Mouse (Mus musculus): ENCODE measurements around the gene Hoxc9. TPM values are rescaled to one million over a fixed set of nuclear protein-coding genes. Genes with fewer than 3 reads are reported as not detected.
A peak's percentile ranks its signal among the peaks of the same experiment; 100 is the strongest.

The Hoxc9 gene
- total RNA-seq, 1 experiment, result 0.54 TPM

DNA sequence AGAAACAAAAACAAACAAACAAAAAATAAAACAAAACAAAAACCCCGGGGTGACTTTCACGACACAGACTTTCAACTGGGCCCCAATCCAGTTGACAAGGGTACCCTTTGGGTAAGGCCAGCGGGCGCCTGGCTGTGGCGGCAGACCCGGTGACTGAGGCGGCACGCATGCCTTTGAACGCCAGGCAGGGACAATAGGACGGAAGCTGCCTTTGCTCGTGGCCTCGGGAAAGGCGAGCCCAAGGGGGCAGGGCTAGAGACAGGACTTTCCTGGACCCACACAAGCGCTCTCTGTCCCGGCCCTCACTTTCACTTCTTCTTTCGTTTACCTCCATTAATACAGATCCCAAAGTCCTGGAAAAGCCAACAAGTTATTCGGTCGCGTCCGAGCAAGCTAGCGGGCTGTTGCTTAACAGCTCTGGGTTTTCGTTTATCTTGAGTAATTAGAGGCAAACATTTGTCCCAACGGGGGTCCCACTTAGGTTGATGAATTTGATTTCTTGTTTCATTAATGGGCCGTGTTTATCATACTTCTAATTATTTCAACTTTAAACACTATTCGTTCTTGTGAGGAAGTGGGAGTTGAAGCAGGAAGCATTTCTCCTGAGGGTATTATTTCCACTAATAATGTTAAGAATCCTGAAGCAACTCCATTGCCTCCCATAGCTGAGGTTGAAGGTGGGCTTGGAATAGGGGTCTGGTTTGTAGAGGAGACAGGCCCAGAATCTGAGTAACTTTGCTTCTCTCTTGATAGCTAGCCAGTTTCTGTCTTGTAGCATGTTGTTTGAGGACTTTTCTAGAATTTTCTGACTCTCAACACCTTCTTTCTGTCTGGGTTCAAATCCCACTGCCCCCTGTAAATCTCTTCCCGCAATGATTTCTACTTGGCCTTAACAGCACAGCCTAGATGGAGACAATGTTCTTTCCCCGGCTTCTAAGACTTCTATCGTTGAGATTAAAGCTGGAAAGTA lies 12.3 kb upstream of the Hoxc9 start:
- Histone ChIP-seq H3K4me3 (ENCODE audit: insufficient read depth in 1 of 2, low read depth in 1 of 2, low read length in 2 of 2, poor library complexity in 1 of 2, severe bottlenecking in 1 of 2) (no peak overlapping the region), H3K9me3 (ENCODE audit: control insufficient read depth, insufficient read depth, low read depth, low read length) (no peaks in the 10 kb centered on the region), H3K9ac (ENCODE audit: insufficient read depth, low read depth, low read length, poor library complexity, severe bottlenecking) (no peak overlapping the region), H3K27ac (ENCODE audit: insufficient read depth, low read depth, low read length, poor library complexity, severe bottlenecking) (no peak overlapping the region), H3K4me1 (ENCODE audit: control insufficient read depth in 2 of 2, insufficient read depth in 2 of 2, low read length in 2 of 2, poor library complexity in 1 of 2) (peaks cover 0 to 2% of the 10 kb centered on the region in 2 experiments; a peak in 1 of 4 replicates), H3K36me3 (ENCODE audit: control insufficient read depth, insufficient read depth, low read length, poor library complexity, severe bottlenecking) (no peaks in the 10 kb centered on the region)
- DNase-seq (ENCODE audit: low read depth, low spot score), result no peak
- TF ChIP-seq ZC3H11A (IDR thresholded peaks at IDR 0.05; ENCODE audit: borderline replicate concordance, low read depth, low read length) (no peak), CHD2 (IDR thresholded peaks at IDR 0.05; ENCODE audit: low read depth, low read length) (no peak), HCFC1 (IDR thresholded peaks at IDR 0.05; ENCODE audit: borderline replicate concordance, insufficient read depth, low read length) (no peak)
- in situ Hi-C loops (cut with MboI; ENCODE audit: low sequenced_read_pairs in 2 of 2, unreplicated experiment in 2 of 2), result loop anchor here in 1 of 2 experiments (5.0 kb wide), 1 partner anchor 33 kb away; the partner anchor contains the start of gene Hoxc6

DNA sequence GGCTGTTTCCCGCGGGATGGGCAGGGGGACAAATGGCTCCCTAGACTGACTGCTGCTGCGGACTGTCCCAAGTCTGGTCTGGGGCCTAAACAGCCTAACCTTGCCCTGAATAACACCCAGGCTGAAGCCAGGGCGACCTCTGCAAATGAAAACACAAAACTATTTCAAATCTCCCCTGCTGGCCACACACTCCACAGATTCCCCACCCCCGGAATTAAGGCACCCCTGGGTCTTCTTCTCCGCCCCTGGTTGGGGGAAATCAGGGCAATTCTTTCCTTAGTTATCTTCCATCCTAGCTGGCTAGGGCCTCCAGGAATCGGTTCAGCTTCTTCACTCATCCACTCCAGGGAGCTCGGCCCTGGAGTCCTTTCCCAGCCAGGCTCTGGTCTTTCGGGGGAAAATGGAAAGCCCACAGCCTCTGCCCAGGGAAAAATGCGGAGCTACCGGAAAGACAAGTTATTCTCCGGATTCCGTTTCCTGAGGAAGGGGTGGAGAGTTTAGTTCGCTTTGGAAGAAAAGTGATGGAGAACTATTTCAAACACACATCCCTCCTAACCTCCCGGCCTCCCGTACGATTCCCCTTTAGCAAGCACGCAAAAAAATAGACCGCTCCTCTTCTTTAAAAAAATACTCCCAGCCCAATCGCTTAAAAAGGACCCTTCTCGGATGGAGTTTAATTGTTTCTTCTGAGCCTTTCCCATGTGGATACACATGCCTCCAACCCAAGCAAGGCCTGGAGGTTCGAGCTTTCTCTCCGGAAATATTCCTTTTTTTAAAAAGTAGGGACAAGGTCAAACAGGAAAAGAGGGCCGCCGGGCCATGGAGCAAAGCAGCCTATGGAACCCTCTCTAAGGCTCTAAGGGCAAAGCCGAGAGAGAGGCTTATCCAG lies 11.0 kb upstream of the Hoxc9 start:
- in situ Hi-C loops (cut with MboI; ENCODE audit: low sequenced_read_pairs in 2 of 2, unreplicated experiment in 2 of 2), result no loop called here
- no peak for DNase-seq (ENCODE audit: low read depth, low spot score)
- Histone ChIP-seq H3K36me3 (ENCODE audit: control insufficient read depth, insufficient read depth, low read length, poor library complexity, severe bottlenecking) (no peaks in the 10 kb centered on the region), H3K4me3 (ENCODE audit: insufficient read depth in 1 of 2, low read depth in 1 of 2, low read length in 2 of 2, poor library complexity in 1 of 2, severe bottlenecking in 1 of 2) (no peak overlapping the region), H3K27ac (ENCODE audit: insufficient read depth, low read depth, low read length, poor library complexity, severe bottlenecking) (no peak overlapping the region), H3K9ac (ENCODE audit: insufficient read depth, low read depth, low read length, poor library complexity, severe bottlenecking) (no peak overlapping the region), H3K9me3 (ENCODE audit: control insufficient read depth, insufficient read depth, low read depth, low read length) (no peaks in the 10 kb centered on the region), H3K4me1 (ENCODE audit: control insufficient read depth in 2 of 2, insufficient read depth in 2 of 2, low read length in 2 of 2, poor library complexity in 1 of 2) (peaks cover 0 to 2% of the 10 kb centered on the region in 2 experiments; a peak in 1 of 4 replicates)
- no peak for TF ChIP-seq HCFC1 (IDR thresholded peaks at IDR 0.05; ENCODE audit: borderline replicate concordance, insufficient read depth, low read length)

DNA sequence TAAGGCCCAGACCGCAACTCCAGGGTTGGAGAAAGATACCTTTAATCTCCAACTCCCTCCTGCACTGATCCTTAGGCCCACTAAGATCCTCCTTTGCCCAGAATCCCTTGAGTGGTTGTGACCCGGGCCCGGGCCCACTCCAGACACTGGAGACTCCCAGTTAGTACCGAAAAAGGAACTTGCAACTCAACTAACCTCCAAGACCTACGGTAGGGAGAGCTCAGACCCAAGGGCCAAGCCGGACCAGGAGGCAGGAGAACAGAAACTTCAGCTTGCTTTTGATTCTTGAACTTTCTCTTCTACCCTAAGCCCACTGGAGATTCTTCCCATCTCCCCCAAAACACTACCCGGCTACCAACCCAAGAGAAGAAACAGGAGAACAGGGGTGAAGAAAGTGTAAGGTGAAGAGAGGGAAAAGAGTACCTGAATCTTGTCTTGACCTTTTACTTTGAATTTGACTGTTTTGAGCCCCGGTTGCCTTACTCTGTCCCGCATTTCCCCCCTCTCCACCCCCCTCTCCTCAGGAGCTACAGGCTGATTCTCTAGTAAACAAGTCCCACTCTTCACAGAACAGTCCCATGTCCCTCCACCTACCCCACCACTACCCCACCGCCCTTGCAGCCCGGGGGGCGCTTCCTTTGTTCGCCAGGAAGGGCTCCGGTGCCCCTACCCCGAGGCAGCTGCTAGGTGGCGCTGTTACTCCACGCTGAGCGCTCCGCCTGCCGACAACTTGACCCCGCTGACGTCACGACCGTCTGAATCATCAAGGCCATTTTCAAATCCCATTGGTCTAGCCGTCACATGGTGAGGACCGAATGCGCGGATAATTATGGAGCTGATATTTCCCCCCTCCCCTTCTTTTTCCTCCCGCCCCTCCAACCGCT lies 10.1 kb upstream of the Hoxc9 start:
- in situ Hi-C loops (cut with MboI; ENCODE audit: low sequenced_read_pairs in 2 of 2, unreplicated experiment in 2 of 2), result no loop called here

GRCm38 (mm10) chr15:102966776-102967311 lies 9.4 kb upstream of the Hoxc9 start, which contains the start of gene Hoxc10:
Hoxc10 (plus strand) TSS chr15:102966796.
- no peaks in the 10 kb centered on the region for H3K36me3 ChIP-seq (ENCODE audit: control insufficient read depth, insufficient read depth, low read length, poor library complexity, severe bottlenecking)
- no peak for TF ChIP-seq ZC3H11A (IDR thresholded peaks at IDR 0.05; ENCODE audit: borderline replicate concordance, low read depth, low read length)
- TF ChIP-seq MAFK (IDR thresholded peaks at IDR 0.05; ENCODE audit: insufficient read depth, low read depth, low read length), result no peak
- no peak for TF ChIP-seq ZNF384 (IDR thresholded peaks at IDR 0.05; ENCODE audit: low read depth, low read length)
- TF ChIP-seq CHD2 (IDR thresholded peaks at IDR 0.05; ENCODE audit: low read depth, low read length), result no peak
- TF ChIP-seq HCFC1 (IDR thresholded peaks at IDR 0.05; ENCODE audit: borderline replicate concordance, insufficient read depth, low read length), result no peak
- H3K27ac ChIP-seq (ENCODE audit: insufficient read depth, low read depth, low read length, poor library complexity, severe bottlenecking), result no peak within 1 kb of the TSS
- DNase-seq (ENCODE audit: low read depth, low spot score), result no peak
- peak within 1 kb of the TSS; percentile 35 to 40; a peak in 3 of 4 replicates for H3K4me3 ChIP-seq (ENCODE audit: insufficient read depth in 1 of 2, low read depth in 1 of 2, low read length in 2 of 2, poor library complexity in 1 of 2, severe bottlenecking in 1 of 2)
- H3K9ac ChIP-seq (ENCODE audit: insufficient read depth, low read depth, low read length, poor library complexity, severe bottlenecking), result no peak within 1 kb of the TSS
- peaks cover 0 to 2% of the 10 kb centered on the region in 2 experiments; a peak in 1 of 4 replicates for H3K4me1 ChIP-seq (ENCODE audit: control insufficient read depth in 2 of 2, insufficient read depth in 2 of 2, low read length in 2 of 2, poor library complexity in 1 of 2)
- in situ Hi-C loops (cut with MboI; ENCODE audit: low sequenced_read_pairs in 2 of 2, unreplicated experiment in 2 of 2), result no loop called here
- no peaks in the 10 kb centered on the region for H3K9me3 ChIP-seq (ENCODE audit: control insufficient read depth, insufficient read depth, low read depth, low read length)

More for the DNA sequence above, 10.1 kb upstream of the Hoxc9 start:
- Histone ChIP-seq H3K9ac (ENCODE audit: insufficient read depth, low read depth, low read length, poor library complexity, severe bottlenecking) (no peak overlapping the region), H3K27ac (ENCODE audit: insufficient read depth, low read depth, low read length, poor library complexity, severe bottlenecking) (no peak overlapping the region), H3K4me3 (ENCODE audit: insufficient read depth in 1 of 2, low read depth in 1 of 2, low read length in 2 of 2, poor library complexity in 1 of 2, severe bottlenecking in 1 of 2) (peak overlapping the region; percentile 35 to 40; a peak in 3 of 4 replicates), H3K9me3 (ENCODE audit: control insufficient read depth, insufficient read depth, low read depth, low read length) (no peaks in the 10 kb centered on the region), H3K4me1 (ENCODE audit: control insufficient read depth in 2 of 2, insufficient read depth in 2 of 2, low read length in 2 of 2, poor library complexity in 1 of 2) (peaks cover 0 to 2% of the 10 kb centered on the region in 2 experiments; a peak in 1 of 4 replicates), H3K36me3 (ENCODE audit: control insufficient read depth, insufficient read depth, low read length, poor library complexity, severe bottlenecking) (no peaks in the 10 kb centered on the region)
- DNase-seq (ENCODE audit: low read depth, low spot score), result peak; percentile 88
- peak; percentile 50 for TF ChIP-seq ZC3H11A (IDR thresholded peaks at IDR 0.05; ENCODE audit: borderline replicate concordance, low read depth, low read length)
- no peak for TF ChIP-seq MAFK (IDR thresholded peaks at IDR 0.05; ENCODE audit: insufficient read depth, low read depth, low read length)

Data from ES-E14 (cell line).